ENCODE assay signal across 8 mouse cellular contexts in genomic region chr2:104123540-104123939, GRCm38 (mm10). TPM values are rescaled to one million over a fixed set of nuclear protein-coding genes. Genes with fewer than 3 reads are reported as not detected.
DNase-seq lines count a peak whose midpoint lies in the region; ATAC-seq lines count a peak whose summit lies in the region.

No protein-coding gene starts in this region.

- H3K27ac ChIP-seq in heart, embryonic 12.5 days (ENCODE audit: poor library complexity, severe bottlenecking): no peak overlapping the region; the same call in 1 of the 2 replicates
- no peak overlapping the region for H3K27ac ChIP-seq in hindbrain, embryonic 16.5 days (ENCODE audit: low read depth, low read length)
- no peak overlapping the region for H3K27ac ChIP-seq in midbrain, embryonic 12.5 days (replicated peaks)

- 48% methylated on average over 3 of the region's 3 CpGs for WGBS in heart, embryonic 12.5 days
- WGBS in hindbrain, embryonic 16.5 days: 39% methylated on average over 3 of the region's 3 CpGs
- 36% methylated on average over 3 of the region's 3 CpGs for WGBS in midbrain, embryonic 12.5 days

- 0 out of 2 replicates have a peak overlapping the region, but pooled peaks have one; percentile 89 for H3K9ac ChIP-seq in heart, embryonic 12.5 days
- H3K9ac ChIP-seq in hindbrain, embryonic 16.5 days (ENCODE audit: low read depth, low read length): no peak overlapping the region; the same call in 1 of the 2 replicates
- 0 out of 2 replicates have a peak overlapping the region, but pooled peaks have one; percentile 65 for H3K9ac ChIP-seq in midbrain, embryonic 12.5 days (replicated peaks)

- H3K9me3 ChIP-seq in heart, embryonic 12.5 days (replicated peaks): no peaks in the 10 kb centered on the region
- no peaks in the 10 kb centered on the region for H3K9me3 ChIP-seq in hindbrain, embryonic 16.5 days (ENCODE audit: control insufficient read depth, low read length)
- no peaks in the 10 kb centered on the region for H3K9me3 ChIP-seq in midbrain, embryonic 12.5 days

- no peak for DNase-seq in heart, adult 18-20 months
- peak; percentile 64 for DNase-seq in c-Kit-positive CD71-positive TER-119-positive erythroid progenitor cells, embryonic 14.5 days (ENCODE audit: low spot score)
- DNase-seq in spleen, adult 12 weeks (ENCODE audit: low spot score): no peak
- no peak for DNase-seq in adrenal gland, postnatal 36 days

- no peak for ATAC-seq in heart, embryonic 12.5 days (ENCODE audit: insufficient number of reproducible peaks, low FRiP score)
- ATAC-seq in hindbrain, embryonic 16.5 days: no peak
- ATAC-seq in midbrain, embryonic 12.5 days (ENCODE audit: low FRiP score, low read depth): no peak; the same call in 1 of the 2 replicates
- ATAC-seq in activated CD4-positive, CD25-positive, alpha-beta regulatory T cell, adult 4 months: no peak

- H3K4me2 ChIP-seq in heart, embryonic 12.5 days: peak overlapping the region; percentile 91
- peak overlapping the region; percentile 64 for H3K4me2 ChIP-seq in hindbrain, embryonic 16.5 days (ENCODE audit: low read length)
- H3K4me2 ChIP-seq in midbrain, embryonic 12.5 days (replicated peaks): peak overlapping the region; percentile 97

- peak overlapping the region; percentile 67 for H3K4me3 ChIP-seq in heart, embryonic 12.5 days
- peak overlapping the region; percentile 80; the same call in 1 of the 2 replicates for H3K4me3 ChIP-seq in hindbrain, embryonic 16.5 days (ENCODE audit: low read length)
- H3K4me3 ChIP-seq in midbrain, embryonic 12.5 days: peak overlapping the region; percentile 73; the same call in 1 of the 2 replicates

- H3K36me3 ChIP-seq in heart, embryonic 12.5 days: no peaks in the 10 kb centered on the region
- no peaks in the 10 kb centered on the region for H3K36me3 ChIP-seq in hindbrain, embryonic 16.5 days (ENCODE audit: control insufficient read depth, insufficient read depth, low read length)
- H3K36me3 ChIP-seq in midbrain, embryonic 12.5 days: no peaks in the 10 kb centered on the region

- H3K4me1 ChIP-seq in heart, embryonic 12.5 days (replicated peaks): peaks cover 46% of the 10 kb centered on the region
- peaks cover 5% of the 10 kb centered on the region for H3K4me1 ChIP-seq in hindbrain, embryonic 16.5 days (ENCODE audit: control insufficient read depth, insufficient read depth, low read depth, low read length)
- peaks cover 7% of the 10 kb centered on the region for H3K4me1 ChIP-seq in midbrain, embryonic 12.5 days

- no peaks in the 10 kb centered on the region for H3K27me3 ChIP-seq in heart, embryonic 12.5 days (replicated peaks)
- peaks cover 4% of the 10 kb centered on the region for H3K27me3 ChIP-seq in hindbrain, embryonic 16.5 days (replicated peaks; ENCODE audit: control insufficient read depth, insufficient read depth, low read length)
- H3K27me3 ChIP-seq in midbrain, embryonic 12.5 days: peaks cover 26% of the 10 kb centered on the region

RNA-seq across cellular contexts. Expression of gene A930018P22Rik, which starts 1.0 kb away (rescaled TPM):
- polyA plus RNA-seq in heart, embryonic 12.5 days (2016; fragmentation: Nextera tagmentation; extraction: Ambion mirVana): 0.36 and 0.55 TPM in 2 replicates
- under 1 TPM in 1 of 2 experiments, not detected in 1; 0.89 TPM for total RNA-seq in heart, adult 18-20 months (2021)
- not detected in 2 replicates for polyA plus RNA-seq in hindbrain, embryonic 16.5 days (2015; fragmentation: Nextera tagmentation; extraction: Ambion mirVana)
- polyA plus RNA-seq in midbrain, embryonic 12.5 days (2016; fragmentation: Nextera tagmentation; extraction: Ambion mirVana): not detected in 2 replicates
- not detected for polyA plus RNA-seq in activated CD4-positive, CD25-positive, alpha-beta regulatory T cell, adult 4 months (2017; shearing (Covaris generic))
- total RNA-seq in adrenal gland, postnatal 36 days (2021): 1 to 10 TPM; 1.1 to 2.1 TPM

RNA-seq across cellular contexts. Expression of gene Cd59a, which starts 27.9 kb away (rescaled TPM):
- polyA plus RNA-seq in heart, embryonic 12.5 days (2016; fragmentation: Nextera tagmentation; extraction: Ambion mirVana): 83.3 and 85.1 TPM in 2 replicates
- 10 to 100 TPM; 46.8 to 57.9 TPM for total RNA-seq in heart, adult 18-20 months (2021)
- polyA plus RNA-seq in hindbrain, embryonic 16.5 days (2015; fragmentation: Nextera tagmentation; extraction: Ambion mirVana): 15.3 and 18.4 TPM in 2 replicates
- 22.5 and 25.0 TPM in 2 replicates for polyA plus RNA-seq in midbrain, embryonic 12.5 days (2016; fragmentation: Nextera tagmentation; extraction: Ambion mirVana)
- polyA plus RNA-seq in activated CD4-positive, CD25-positive, alpha-beta regulatory T cell, adult 4 months (2017; shearing (Covaris generic)): under 1 TPM in 1 of 2 experiments, not detected in 1; 0.20 TPM
- 100 to 1,000 TPM in 1 of 2 experiments, 10 to 100 TPM in 1; 85.0 to 104 TPM for total RNA-seq in adrenal gland, postnatal 36 days (2021)

RNA-seq across cellular contexts. Expression of gene Cd59b, which starts 53.9 kb away (rescaled TPM):
- 4.9 and 7.0 TPM in 2 replicates for polyA plus RNA-seq in heart, embryonic 12.5 days (2016; fragmentation: Nextera tagmentation; extraction: Ambion mirVana)
- 1 to 10 TPM; 2.9 to 3.7 TPM for total RNA-seq in heart, adult 18-20 months (2021)
- polyA plus RNA-seq in hindbrain, embryonic 16.5 days (2015; fragmentation: Nextera tagmentation; extraction: Ambion mirVana): 2.6 and 3.0 TPM in 2 replicates
- polyA plus RNA-seq in midbrain, embryonic 12.5 days (2016; fragmentation: Nextera tagmentation; extraction: Ambion mirVana): 3.2 TPM in 2 replicates
- not detected for polyA plus RNA-seq in activated CD4-positive, CD25-positive, alpha-beta regulatory T cell, adult 4 months (2017; shearing (Covaris generic))
- 1 to 10 TPM; 6.8 to 7.8 TPM for total RNA-seq in adrenal gland, postnatal 36 days (2021)

RNA-seq across cellular contexts. Expression of gene Gm10799, which starts 55.2 kb away (rescaled TPM):
- not detected in 2 replicates for polyA plus RNA-seq in heart, embryonic 12.5 days (2016; fragmentation: Nextera tagmentation; extraction: Ambion mirVana)
- total RNA-seq in heart, adult 18-20 months (2021): not detected
- polyA plus RNA-seq in hindbrain, embryonic 16.5 days (2015; fragmentation: Nextera tagmentation; extraction: Ambion mirVana): not detected in 2 replicates
- polyA plus RNA-seq in midbrain, embryonic 12.5 days (2016; fragmentation: Nextera tagmentation; extraction: Ambion mirVana): not detected in 2 replicates
- not detected for polyA plus RNA-seq in activated CD4-positive, CD25-positive, alpha-beta regulatory T cell, adult 4 months (2017; shearing (Covaris generic))
- total RNA-seq in adrenal gland, postnatal 36 days (2021): not detected

RNA-seq across cellular contexts. Expression of gene Gm10912, which starts 57.9 kb away (rescaled TPM):
- not detected in 2 replicates for polyA plus RNA-seq in heart, embryonic 12.5 days (2016; fragmentation: Nextera tagmentation; extraction: Ambion mirVana)
- under 1 TPM in 1 of 2 experiments, not detected in 1; 0.51 TPM for total RNA-seq in heart, adult 18-20 months (2021)
- polyA plus RNA-seq in hindbrain, embryonic 16.5 days (2015; fragmentation: Nextera tagmentation; extraction: Ambion mirVana): not detected in 2 replicates
- not detected in 2 replicates for polyA plus RNA-seq in midbrain, embryonic 12.5 days (2016; fragmentation: Nextera tagmentation; extraction: Ambion mirVana)
- polyA plus RNA-seq in activated CD4-positive, CD25-positive, alpha-beta regulatory T cell, adult 4 months (2017; shearing (Covaris generic)): not detected
- under 1 TPM; 0.26 to 0.46 TPM for total RNA-seq in adrenal gland, postnatal 36 days (2021)

Comparison
In these comparisons a context has a peak if more than half of its experiments do, and no peak if none do; other contexts are left out.
1. RNA of gene Cd59a, which starts 27.9 kb away (polyA plus RNA-seq): 83.3 to 85.1 TPM in heart, embryonic 12.5 days, 22.5 to 25.0 TPM in midbrain, embryonic 12.5 days and 15.3 to 18.4 TPM in hindbrain, embryonic 16.5 days; 0.20 TPM in activated CD4-positive, CD25-positive, alpha-beta regulatory T cell, adult 4 months; every median in the first group is over 10 times any median in the second.
2. Peak in every context shown above with its lines, with median percentiles within 50 percentile points of each other: H3K4me2 ChIP-seq and H3K4me3 ChIP-seq.